Mouse (Mus musculus) megakaryocyte, embryonic 14.5 days (primary cell): ENCODE measurements around the gene Krt222. TPM values are rescaled to one million over a fixed set of nuclear protein-coding genes. Genes with fewer than 3 reads are reported as not detected.
A peak's percentile ranks its signal among the peaks of the same experiment; 100 is the strongest.

Source experiments
- H3K27me3 ChIP-seq: replicated peaks from 2 replicates; pipeline ENCODE3; 2012; ENCODE audit warnings: inconsistent platforms
- H3K36me3 ChIP-seq: replicated peaks from 2 replicates; pipeline ENCODE3; 2012; ENCODE audit warnings: low read length, inconsistent platforms, mixed read lengths
- H3K4me1 ChIP-seq: 2 replicates; pipeline ENCODE4 v1.6.1; 2012; ENCODE audit warnings: inconsistent platforms
- H3K4me3 ChIP-seq: replicated peaks from 2 replicates; pipeline ENCODE3; 2012; ENCODE audit warnings: moderate library complexity, mild to moderate bottlenecking, inconsistent platforms
- H3K9me3 ChIP-seq: 2 replicates; pipeline ENCODE4 v1.6.1; 2012; ENCODE audit warnings: inconsistent platforms
- FLI1 ChIP-seq: IDR thresholded peaks from 2 replicates; pipeline ENCODE4 v1.6.1; 2012; ENCODE audit warnings: low read length, inconsistent platforms, mixed read lengths
- GATA1 ChIP-seq: IDR thresholded peaks from 3 replicates; pipeline ENCODE4 v1.6.1; 2012; ENCODE audit warnings: mixed read lengths, low read length, inconsistent platforms, borderline replicate concordance
- polyA plus RNA-seq: library from polyadenylated mRNA; stranded (reverse); fragments of >175 nt; gene quantifications from 2 replicates; pipeline ENCODE4 v1.2.3, GENCODE M21; 2012; ENCODE audit warnings: low replicate concordance; ENCODE audit not compliant: insufficient read depth

The Krt222 gene
- not detected in 2 replicates for polyA plus RNA-seq

GRCm38 (mm10) chr11:99243820-99244374, at the start of gene Krt222:
Gene Krt222, minus strand, starts transcription at chr11:99244085.
- peaks cover 14% of the 10 kb centered on the region for H3K27me3 ChIP-seq
- peak within 1 kb of the TSS; percentile 65 for H3K4me3 ChIP-seq

DNA sequence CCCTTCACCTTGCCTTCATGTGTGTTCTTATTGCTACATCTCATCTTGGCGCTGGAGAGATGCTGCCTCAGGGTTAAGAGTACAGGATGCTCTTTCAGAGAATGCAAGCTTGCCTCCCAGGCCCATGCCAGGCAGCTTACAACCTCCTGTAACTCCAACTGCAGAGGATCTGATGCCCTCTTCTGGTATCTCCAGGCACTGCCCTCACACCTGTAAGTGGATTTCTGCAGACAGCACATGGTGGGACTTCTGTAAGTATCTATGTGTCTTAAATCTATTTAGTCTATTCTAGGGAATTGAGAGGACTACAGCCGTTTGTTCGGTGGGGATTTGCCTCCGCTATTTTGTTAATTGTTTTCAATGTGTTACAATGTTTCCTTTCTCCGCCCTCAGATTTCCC, 49.0 kb upstream of the Krt222 start:
- TF ChIP-seq FLI1 (no peak), GATA1 (no peak)
- no peaks in the 10 kb centered on the region for H3K4me1 ChIP-seq
- no peak overlapping the region for H3K4me3 ChIP-seq
- 0 out of 2 replicates have a peak, but pooled peaks cover 4% of the 10 kb centered on the region for H3K9me3 ChIP-seq
- H3K27me3 ChIP-seq = peaks cover 4% of the 10 kb centered on the region
- no peaks in the 10 kb centered on the region for H3K36me3 ChIP-seq

More at GRCm38 (mm10) chr11:99243820-99244374, at the start of gene Krt222:
- no peaks in the 10 kb centered on the region for H3K36me3 ChIP-seq
- peaks cover 9% of the 10 kb centered on the region for H3K4me1 ChIP-seq
- no peak for TF ChIP-seq GATA1
- TF ChIP-seq FLI1 = no peak
- no peaks in the 10 kb centered on the region for H3K9me3 ChIP-seq

GRCm38 (mm10) chr11:99284833-99285312, 41.0 kb upstream of the Krt222 start, which contains the start of gene Krt24:
Gene Krt24, minus strand, starts transcription at chr11:99285262.
- Histone ChIP-seq H3K36me3 (no peaks in the 10 kb centered on the region), H3K9me3 (no peaks in the 10 kb centered on the region), H3K4me1 (no peaks in the 10 kb centered on the region), H3K27me3 (peaks cover 20% of the 10 kb centered on the region), H3K4me3 (no peak within 1 kb of the TSS)
- TF ChIP-seq FLI1 (no peak), GATA1 (no peak)

- no peaks in the 10 kb centered on the region for H3K4me1 ChIP-seq
- no peak overlapping the region for H3K4me3 ChIP-seq
- TF ChIP-seq FLI1 (no peak), GATA1 (no peak)
- H3K36me3 ChIP-seq = no peaks in the 10 kb centered on the region
- peaks cover 20% of the 10 kb centered on the region for H3K27me3 ChIP-seq
- no peaks in the 10 kb centered on the region for H3K9me3 ChIP-seq
Measured at GRCm38 (mm10) chr11:99284011-99284410, 40.1 kb upstream of the Krt222 start.

GRCm38 (mm10) chr11:99283334-99283733, 39.4 kb upstream of the Krt222 start:
- Histone ChIP-seq H3K4me1 (no peaks in the 10 kb centered on the region), H3K36me3 (no peaks in the 10 kb centered on the region), H3K27me3 (peaks cover 20% of the 10 kb centered on the region), H3K9me3 (no peaks in the 10 kb centered on the region), H3K4me3 (no peak overlapping the region)
- TF ChIP-seq FLI1 (no peak), GATA1 (no peak)

GRCm38 (mm10) chr11:99281116-99281515, 37.2 kb upstream of the Krt222 start:
- H3K36me3 ChIP-seq = no peaks in the 10 kb centered on the region
- no peaks in the 10 kb centered on the region for H3K4me1 ChIP-seq
- peaks cover 23% of the 10 kb centered on the region for H3K27me3 ChIP-seq
- no peak overlapping the region for H3K4me3 ChIP-seq
- TF ChIP-seq GATA1 (no peak), FLI1 (no peak)
- no peaks in the 10 kb centered on the region for H3K9me3 ChIP-seq

DNA sequence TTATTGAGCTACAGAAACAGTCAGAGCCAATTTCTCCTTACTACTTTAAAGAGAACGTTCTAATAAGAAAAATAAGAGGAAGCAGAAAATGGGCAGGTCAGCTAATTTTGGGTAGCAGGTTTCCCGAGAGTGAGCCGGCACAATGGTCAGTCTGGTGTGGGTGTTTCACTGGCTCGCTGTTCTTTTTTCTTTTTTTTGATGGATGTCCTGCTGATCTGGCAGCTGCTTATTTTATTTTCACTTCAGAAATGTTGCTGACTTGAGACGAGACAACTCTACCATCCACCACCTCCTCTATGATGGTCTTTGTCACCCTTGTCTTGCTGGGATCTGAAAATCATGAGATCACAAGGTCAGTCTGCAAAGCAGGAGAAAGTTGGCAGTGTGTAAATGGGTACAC, 36.1 kb upstream of the Krt222 start:
- TF ChIP-seq GATA1 (no peak), FLI1 (no peak)
- peaks cover 24% of the 10 kb centered on the region for H3K27me3 ChIP-seq
- H3K9me3 ChIP-seq = no peaks in the 10 kb centered on the region
- no peak overlapping the region for H3K4me3 ChIP-seq
- H3K4me1 ChIP-seq = no peaks in the 10 kb centered on the region
- H3K36me3 ChIP-seq = no peaks in the 10 kb centered on the region

- TF ChIP-seq GATA1 = no peak
- no peak for TF ChIP-seq FLI1
- H3K27me3 ChIP-seq = peaks cover 20% of the 10 kb centered on the region
- H3K36me3 ChIP-seq = no peaks in the 10 kb centered on the region
- H3K4me1 ChIP-seq = no peaks in the 10 kb centered on the region
- no peak overlapping the region for H3K4me3 ChIP-seq
- H3K9me3 ChIP-seq = no peaks in the 10 kb centered on the region
Measured at GRCm38 (mm10) chr11:99276786-99277185, 32.9 kb upstream of the Krt222 start.

GRCm38 (mm10) chr11:99275624-99276023, 31.7 kb upstream of the Krt222 start:
- Histone ChIP-seq H3K9me3 (no peaks in the 10 kb centered on the region), H3K36me3 (no peaks in the 10 kb centered on the region), H3K4me3 (no peak overlapping the region), H3K27me3 (peaks cover 18% of the 10 kb centered on the region), H3K4me1 (no peaks in the 10 kb centered on the region)
- TF ChIP-seq FLI1 = no peak
- TF ChIP-seq GATA1 = no peak

DNA sequence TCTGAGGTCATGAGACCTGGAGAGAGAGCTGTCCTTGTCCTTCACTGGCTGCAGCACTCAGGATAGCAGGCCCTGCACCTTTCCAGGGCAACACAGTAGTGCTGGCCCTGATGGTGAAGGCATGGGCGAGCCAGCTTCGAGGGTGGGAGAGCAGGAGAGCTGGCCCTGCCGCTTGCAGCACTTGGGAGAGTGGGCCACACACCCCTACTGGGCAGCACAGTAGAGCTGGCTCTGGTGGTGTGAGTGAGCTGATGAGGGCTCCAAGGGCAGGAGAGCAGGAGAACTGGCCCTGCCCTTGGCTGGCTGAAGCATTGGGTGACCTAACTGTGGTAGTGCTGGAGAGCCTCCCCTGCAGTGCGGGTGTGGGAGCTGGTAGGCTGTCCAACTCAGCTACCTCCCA, 28.8 kb upstream of the Krt222 start:
- no peak overlapping the region for H3K4me3 ChIP-seq
- peaks cover 18% of the 10 kb centered on the region for H3K27me3 ChIP-seq
- H3K9me3 ChIP-seq = no peaks in the 10 kb centered on the region
- H3K4me1 ChIP-seq = no peaks in the 10 kb centered on the region
- TF ChIP-seq FLI1 = no peak
- no peak for TF ChIP-seq GATA1
- no peaks in the 10 kb centered on the region for H3K36me3 ChIP-seq
